Mouse (Mus musculus) embryonic fibroblast, embryonic 13.5 days (primary cell): Measurements from ENCODE around the gene Ttc13.

ENCODE experiments used
- CTCF ChIP-seq: IDR thresholded peaks from 2 replicates; pipeline ENCODE4 v1.5.1; 2011; ENCODE audit warnings: mild to moderate bottlenecking, control low read depth, low read length, moderate library complexity, borderline replicate concordance; ENCODE audit not compliant: insufficient read depth
- POLR2A ChIP-seq: IDR thresholded peaks from 2 replicates; pipeline ENCODE4 v1.6.1; 2011; ENCODE audit warnings: low read depth, mild to moderate bottlenecking, control low read depth, low read length, moderate library complexity

GRCm38 (mm10) chr8:124643540-124644339, 78.0 kb downstream of the Ttc13 start:
- TF ChIP-seq CTCF (no peak), POLR2A (peak; percentile 45)
